Mouse (Mus musculus): Measurements from ENCODE around the gene Dnm2.

GRCm38 (mm10) chr9:21443853-21444252, 19.1 kb downstream of the Dnm2 start:
- TF ChIP-seq CTCF (IDR thresholded peaks at IDR 0.05; ENCODE audit: borderline replicate concordance, control insufficient read depth, extremely low read depth, insufficient read depth, low read length, poor library complexity) (no peak), POLR2A (IDR thresholded peaks at IDR 0.05; ENCODE audit: control insufficient read depth, extremely low read depth, insufficient read depth, low read length, poor library complexity) (no peak)
